Mouse (Mus musculus) midbrain, embryonic 14.5 days (tissue): Measurements from ENCODE around the gene Aldh9a1. TPM values are rescaled to one million over a fixed set of nuclear protein-coding genes. Genes with fewer than 3 reads are reported as not detected.
"Not testable (repeated sequence)": the region's sequence is repeated elsewhere in the genome, so short reads cannot be mapped to it uniquely, and the experiment has no call there.

Experiments used
- ATAC-seq: fragments of 200-750 bp; cut with Nextera tagmentation; 2 replicates; pipeline ENCODE4 v1.8.0; 2017; ENCODE audit warnings: moderate number of reproducible peaks, moderate library complexity; ENCODE audit not compliant: low FRiP score, low TSS enrichment
- DNase-seq: peaks from one replicate; pipeline ENCODE4 v3.0.0-alpha.2; 2015
- H3K27ac ChIP-seq: fragments of 300-500 bp; sonication (generic); replicated peaks from 2 replicates; pipeline ENCODE4 v1.5.1; 2014; ENCODE audit warnings: mild to moderate bottlenecking, low read depth, low read length, moderate library complexity
- H3K27me3 ChIP-seq: fragments of 300-500 bp; sonication (generic); 2 replicates; pipeline ENCODE4 v1.6.1; 2014; ENCODE audit warnings: low read length, control low read depth, mixed read lengths; ENCODE audit not compliant: control insufficient read depth, insufficient read depth
- H3K36me3 ChIP-seq: fragments of 300-500 bp; sonication (generic); 2 replicates; pipeline ENCODE4 v1.6.1; 2014; ENCODE audit warnings: low read length, control low read depth; ENCODE audit not compliant: control insufficient read depth, insufficient read depth
- H3K4me1 ChIP-seq: fragments of 300-500 bp; sonication (generic); 2 replicates; pipeline ENCODE4 v1.6.1; 2014; ENCODE audit warnings: mild to moderate bottlenecking, antibody characterized with exemption, low read length, control low read depth; ENCODE audit not compliant: control insufficient read depth, insufficient read depth
- H3K4me2 ChIP-seq: fragments of 300-500 bp; sonication (generic); 2 replicates; pipeline ENCODE4 v1.6.1; 2014; ENCODE audit warnings: mild to moderate bottlenecking, low read length, moderate library complexity
- H3K4me3 ChIP-seq: fragments of 300-500 bp; sonication (generic); replicated peaks from 2 replicates; pipeline ENCODE4 v1.5.1; 2014; ENCODE audit warnings: low read depth, low read length
- H3K9ac ChIP-seq: fragments of 300-500 bp; sonication (generic); replicated peaks from 2 replicates; pipeline ENCODE4 v1.6.1; 2014; ENCODE audit warnings: mild to moderate bottlenecking, low read length, moderate library complexity
- H3K9me3 ChIP-seq: fragments of 300-500 bp; sonication (generic); 2 replicates; pipeline ENCODE4 v1.6.1; 2016; ENCODE audit warnings: low read length, control low read depth, mixed read lengths; ENCODE audit not compliant: control insufficient read depth
- WGBS: fragments of 180-500 bp; shearing (Covaris S2); extraction: QIAGEN DNeasy Blood & Tissue Kit; methylation state at CpG from one replicate; pipeline ENCODE4 v1.1.7; 2014; 5-methylcytosine and 5-hydroxymethylcytosine counted together
- polyA plus RNA-seq: library from polyadenylated mRNA; unstranded; fragments of >200 nt; fragmentation: Nextera tagmentation; extraction: Ambion mirVana; gene quantifications from 2 replicates; pipeline ENCODE4 v1.2.1, GENCODE M21; 2014

The Aldh9a1 gene
- polyA plus RNA-seq, 1 experiment from 2014 or later, result 28.6 TPM

DNA sequence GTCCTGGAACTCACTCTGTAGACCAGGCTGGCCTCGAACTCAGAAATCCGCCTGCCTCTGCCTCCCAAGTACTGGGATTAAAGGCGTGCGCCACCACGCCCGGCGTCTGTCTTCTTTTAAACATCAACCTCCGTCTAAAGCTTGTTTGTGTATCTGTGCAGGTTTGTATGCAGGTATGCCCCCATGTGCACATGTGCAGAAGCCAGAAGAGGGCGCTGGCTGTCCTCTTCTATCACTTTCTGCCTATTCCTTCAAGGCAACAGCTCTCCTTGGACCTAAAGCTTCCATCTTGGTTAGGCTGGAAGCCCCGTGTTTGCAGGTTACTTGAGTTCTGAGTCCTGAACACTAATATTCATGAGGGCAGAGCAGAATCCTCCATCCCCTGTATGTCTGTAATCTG lies 7.0 kb upstream of the Aldh9a1 start:
- H3K4me2 ChIP-seq, result no peak overlapping the region
- ATAC-seq, result no peak

DNA sequence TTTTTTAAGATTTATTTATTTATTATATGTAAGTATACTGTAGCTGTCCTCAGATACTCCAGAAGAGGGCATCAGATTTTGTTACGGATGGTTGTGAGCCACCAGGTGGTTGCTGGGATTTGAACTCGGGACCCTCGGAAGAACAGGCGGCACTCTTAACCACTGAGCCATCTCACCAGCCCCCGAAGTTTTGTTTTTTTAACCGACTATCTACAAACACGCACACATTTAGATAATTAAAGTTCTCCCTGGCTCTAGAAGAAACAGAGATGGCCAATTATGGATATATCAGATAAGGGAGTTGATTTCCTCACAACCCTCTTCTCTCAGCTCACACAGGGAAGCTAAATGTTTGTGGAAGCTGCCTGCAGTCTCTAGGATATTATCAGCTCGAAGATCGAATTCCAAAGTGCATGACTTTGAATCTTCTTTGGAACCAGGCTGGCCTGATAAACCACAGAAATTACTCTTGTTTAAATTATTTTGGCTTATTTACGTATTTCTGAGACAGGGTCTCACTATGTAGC lies 3.7 kb upstream of the Aldh9a1 start:
- not testable (repeated sequence) for H3K36me3 ChIP-seq, DNase-seq, ATAC-seq, H3K9ac ChIP-seq, H3K27me3 ChIP-seq, H3K4me3 ChIP-seq, H3K4me1 ChIP-seq, H3K4me2 ChIP-seq, H3K27ac ChIP-seq, H3K9me3 ChIP-seq
- 93% methylated on average over 10 of the region's 10 CpGs for WGBS

More for the DNA sequence above, 7.0 kb upstream of the Aldh9a1 start:
- Histone ChIP-seq H3K9ac (no peak overlapping the region), H3K4me1 (no peaks in the 10 kb centered on the region), H3K9me3 (no peaks in the 10 kb centered on the region), H3K27me3 (peaks cover 6% of the 10 kb centered on the region), H3K27ac (no peak overlapping the region), H3K4me3 (no peak overlapping the region), H3K36me3 (no peaks in the 10 kb centered on the region)
- WGBS, result 92% methylated on average over 10 of the region's 10 CpGs
- DNase-seq, result no peak

DNA sequence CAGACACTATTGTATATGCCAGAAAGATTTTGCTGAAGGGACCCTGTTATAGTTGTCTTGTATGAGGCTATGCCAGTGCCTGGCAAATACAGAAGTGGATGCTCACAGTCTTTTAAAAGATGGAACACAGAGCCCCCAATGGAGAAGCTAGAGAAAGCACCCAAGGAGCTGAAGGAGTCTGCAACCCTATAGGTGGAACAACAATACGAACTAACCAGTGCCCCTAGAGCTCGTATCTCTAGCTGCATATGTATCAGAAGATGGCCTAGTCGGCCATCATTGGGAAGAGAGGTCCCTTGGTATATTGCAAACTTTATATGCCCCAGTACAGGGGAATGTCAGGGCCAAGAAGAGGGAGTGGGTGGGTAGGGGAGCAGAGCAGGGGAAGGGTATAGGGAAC lies 585 bp upstream of the Aldh9a1 start:
- 57% methylated on average over 3 of the region's 3 CpGs for WGBS
- not testable (repeated sequence) for DNase-seq

DNA sequence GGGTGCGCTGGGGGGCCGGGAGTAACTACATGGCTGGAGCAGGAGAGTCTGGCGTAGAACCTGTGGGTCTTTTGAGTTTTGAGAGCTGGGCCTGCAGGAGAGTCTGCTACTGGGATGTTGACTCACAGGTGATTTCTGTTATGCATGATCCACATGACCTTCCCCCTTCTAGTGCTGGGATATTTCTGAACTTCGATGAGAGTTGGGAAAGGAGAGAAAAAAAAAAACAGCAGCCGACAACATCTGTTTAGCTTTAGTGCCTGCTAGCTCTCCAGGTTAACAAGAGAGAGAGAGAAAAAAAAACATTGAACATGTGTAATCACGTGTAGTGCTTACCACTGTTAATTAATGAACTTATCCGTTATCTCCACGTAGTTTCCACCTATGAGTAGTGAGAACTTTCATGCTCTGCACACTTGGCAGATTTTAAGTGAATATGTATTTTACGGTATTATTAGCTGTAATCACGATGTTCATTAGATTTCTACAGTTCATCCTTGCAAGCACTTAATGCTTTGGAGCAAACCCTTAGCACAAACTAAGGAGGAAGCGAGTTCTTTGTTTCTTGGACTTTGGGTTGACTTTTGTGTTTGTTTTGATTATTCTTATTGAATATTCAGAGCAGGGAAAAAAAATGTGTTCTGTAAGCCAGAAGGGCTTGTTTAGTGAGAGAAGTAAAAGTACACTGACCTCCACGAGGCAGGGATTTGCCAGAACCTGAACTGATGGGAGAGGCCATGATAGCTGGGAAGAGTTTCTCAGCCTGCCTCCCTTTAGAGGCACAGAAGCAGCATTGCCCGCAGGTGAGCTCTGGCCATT lies 1.0 kb downstream of the Aldh9a1 start:
- Histone ChIP-seq H3K27me3 (no peaks in the 10 kb centered on the region), H3K27ac (peak overlapping the region; percentile 81; the same call in 1 of the 2 replicates), H3K9me3 (no peaks in the 10 kb centered on the region), H3K4me2 (peak overlapping the region; percentile 82), H3K4me1 (peaks cover 4% of the 10 kb centered on the region; the same call in 1 of the 2 replicates), H3K36me3 (peaks cover 10% of the 10 kb centered on the region), H3K4me3 (peak overlapping the region; percentile 66), H3K9ac (peak overlapping the region; percentile 78)
- DNase-seq (no peak), ATAC-seq (no peak)
- 33% methylated on average over 13 of the region's 13 CpGs for WGBS

More for the DNA sequence above, 585 bp upstream of the Aldh9a1 start:
- not testable (repeated sequence) for H3K4me3 ChIP-seq, ATAC-seq, H3K9me3 ChIP-seq, H3K27ac ChIP-seq, H3K9ac ChIP-seq, H3K36me3 ChIP-seq, H3K4me2 ChIP-seq, H3K4me1 ChIP-seq, H3K27me3 ChIP-seq

DNA sequence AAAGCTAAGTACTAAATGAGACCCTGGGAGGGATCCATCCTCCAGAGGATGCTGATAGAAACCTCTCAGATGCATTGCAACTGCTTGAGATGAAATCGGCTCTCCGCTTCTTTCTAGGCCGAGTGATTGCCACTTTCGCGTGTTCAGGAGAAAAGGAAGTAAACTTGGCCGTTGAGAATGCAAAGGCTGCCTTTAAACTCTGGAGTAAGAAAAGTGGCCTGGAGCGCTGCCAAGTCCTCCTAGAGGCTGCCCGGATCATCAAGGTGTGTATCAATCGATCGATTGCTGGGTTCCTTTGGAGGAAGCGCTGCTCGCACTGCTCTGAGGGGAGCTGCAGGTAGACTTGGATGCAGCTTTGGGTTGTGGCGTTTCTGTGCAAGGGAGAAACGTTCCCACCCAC lies 2.6 kb downstream of the Aldh9a1 start:
- Histone ChIP-seq H3K9ac (no peak overlapping the region), H3K27ac (no peak overlapping the region), H3K9me3 (no peaks in the 10 kb centered on the region), H3K27me3 (no peaks in the 10 kb centered on the region), H3K4me2 (no peak overlapping the region), H3K4me3 (no peak overlapping the region), H3K36me3 (peaks cover 26% of the 10 kb centered on the region), H3K4me1 (peaks cover 4% of the 10 kb centered on the region; the same call in 1 of the 2 replicates)
- WGBS, result 91% methylated on average over 14 of the region's 14 CpGs
- ATAC-seq (no peak), DNase-seq (no peak)

DNA sequence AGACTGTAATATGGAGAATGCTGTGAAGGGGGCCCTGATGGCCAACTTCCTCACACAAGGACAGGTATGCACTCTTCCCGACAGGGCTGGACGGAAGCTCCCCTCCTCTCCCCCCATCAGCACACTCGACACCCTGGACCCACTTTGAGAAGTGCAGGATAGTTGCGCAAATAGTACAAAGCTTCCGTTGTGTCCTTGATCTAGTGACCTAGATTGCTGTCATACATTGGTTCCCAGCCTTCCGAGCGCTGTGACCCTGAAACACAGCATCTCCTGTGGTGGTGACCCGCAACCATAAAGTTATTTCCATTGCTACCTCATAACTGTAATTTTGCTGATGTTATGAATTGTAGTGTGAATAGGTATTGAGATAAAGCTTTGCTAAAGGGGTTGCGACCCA lies 7.6 kb downstream of the Aldh9a1 start:
- Histone ChIP-seq H3K9ac (no peak overlapping the region), H3K27ac (no peak overlapping the region), H3K27me3 (no peaks in the 10 kb centered on the region), H3K4me2 (no peak overlapping the region), H3K9me3 (no peaks in the 10 kb centered on the region), H3K4me3 (no peak overlapping the region), H3K36me3 (peaks cover 36% of the 10 kb centered on the region), H3K4me1 (no peaks in the 10 kb centered on the region)
- DNase-seq, result no peak
- ATAC-seq, result no peak
- WGBS, result 96% methylated on average over 9 of the region's 9 CpGs

DNA sequence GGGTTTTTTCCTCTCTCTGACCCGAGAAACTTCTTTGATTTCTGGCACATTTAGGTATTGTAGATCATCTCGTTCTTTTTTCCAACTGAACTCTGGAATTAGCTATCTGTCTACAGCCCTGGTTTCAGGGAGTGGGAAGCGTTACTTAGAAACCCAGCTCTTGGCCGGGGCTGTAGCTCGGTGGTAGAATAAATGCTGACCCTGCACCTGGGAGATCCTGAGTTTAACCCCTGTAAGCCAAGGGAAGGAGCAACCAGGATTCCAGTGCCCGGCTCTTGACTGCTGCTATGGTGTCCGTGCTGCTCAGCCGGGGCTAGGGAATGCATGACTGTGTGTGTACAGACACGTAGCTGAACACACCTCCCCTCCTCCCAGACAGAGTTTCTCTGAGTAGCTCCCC lies 8.9 kb downstream of the Aldh9a1 start:
- 91% methylated on average over 9 of the region's 9 CpGs for WGBS
- H3K9me3 ChIP-seq, result no peaks in the 10 kb centered on the region
- H3K36me3 ChIP-seq, result peaks cover 37% of the 10 kb centered on the region
- ATAC-seq (no peak), DNase-seq (no peak)
- no peaks in the 10 kb centered on the region for H3K27me3 ChIP-seq
- H3K4me1 ChIP-seq, result no peaks in the 10 kb centered on the region
- no peak overlapping the region for H3K9ac ChIP-seq
- H3K27ac ChIP-seq, result no peak overlapping the region
- H3K4me3 ChIP-seq, result no peak overlapping the region
- H3K4me2 ChIP-seq, result no peak overlapping the region

DNA sequence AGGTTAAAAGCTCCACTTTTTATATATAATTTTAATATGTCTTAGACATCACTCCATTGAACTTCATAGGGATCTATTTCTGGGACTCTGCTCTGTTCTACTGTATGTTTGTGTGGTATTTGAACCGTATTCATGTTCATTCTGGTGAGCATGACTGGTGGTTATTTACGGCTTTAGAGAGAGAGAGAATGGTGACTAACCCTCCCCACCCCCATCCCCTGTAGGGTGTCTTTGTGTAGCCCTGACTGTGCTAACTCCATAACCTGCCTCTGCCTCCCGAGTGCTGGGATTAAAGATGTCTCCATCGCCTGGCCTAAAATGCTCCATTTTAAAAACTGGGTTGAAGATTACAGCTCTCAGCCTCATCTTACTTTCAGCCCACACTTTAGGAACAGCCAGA lies 10.5 kb downstream of the Aldh9a1 start:
- Histone ChIP-seq H3K4me3 (no peak overlapping the region), H3K27me3 (no peaks in the 10 kb centered on the region), H3K9me3 (no peaks in the 10 kb centered on the region), H3K4me2 (no peak overlapping the region), H3K4me1 (no peaks in the 10 kb centered on the region), H3K36me3 (peaks cover 30% of the 10 kb centered on the region), H3K9ac (no peak overlapping the region), H3K27ac (no peak overlapping the region)
- DNase-seq (no peak), ATAC-seq (no peak)
- 52% methylated on average over 4 of the region's 4 CpGs for WGBS

DNA sequence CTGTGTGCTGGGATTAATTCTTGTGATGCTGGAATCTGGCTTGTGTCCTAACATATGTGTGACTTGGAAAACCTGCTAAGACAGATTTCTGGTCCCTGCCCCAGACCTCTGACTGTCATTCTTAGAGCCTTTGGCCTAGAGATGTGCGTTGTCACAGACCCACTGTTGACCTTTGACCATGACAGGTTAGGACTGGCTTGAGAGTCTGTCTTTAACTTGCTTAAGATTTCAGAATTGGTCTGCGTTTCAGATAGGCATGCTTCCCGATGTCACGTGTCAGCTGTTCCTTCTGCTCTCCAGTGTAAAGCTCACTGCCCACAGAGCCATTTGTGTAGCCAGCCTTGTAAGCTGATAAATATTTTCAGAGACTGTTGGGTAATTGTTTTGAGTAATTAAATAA lies 13.0 kb downstream of the Aldh9a1 start:
- DNase-seq, result no peak
- Histone ChIP-seq H3K9ac (no peak overlapping the region), H3K4me3 (no peak overlapping the region), H3K4me1 (no peaks in the 10 kb centered on the region), H3K9me3 (no peaks in the 10 kb centered on the region), H3K27me3 (no peaks in the 10 kb centered on the region), H3K36me3 (peaks cover 18% of the 10 kb centered on the region), H3K4me2 (no peak overlapping the region), H3K27ac (no peak overlapping the region)
- 89% methylated on average over 4 of the region's 4 CpGs for WGBS
- ATAC-seq, result no peak
